Mouse (Mus musculus): ENCODE measurements around the gene Foxp4. TPM values are rescaled to one million over a fixed set of nuclear protein-coding genes. Genes with fewer than 3 reads are reported as not detected.

The Foxp4 gene
- total RNA-seq, 2 experiments from 2014 or later = 10.2 to 16.1 TPM

DNA sequence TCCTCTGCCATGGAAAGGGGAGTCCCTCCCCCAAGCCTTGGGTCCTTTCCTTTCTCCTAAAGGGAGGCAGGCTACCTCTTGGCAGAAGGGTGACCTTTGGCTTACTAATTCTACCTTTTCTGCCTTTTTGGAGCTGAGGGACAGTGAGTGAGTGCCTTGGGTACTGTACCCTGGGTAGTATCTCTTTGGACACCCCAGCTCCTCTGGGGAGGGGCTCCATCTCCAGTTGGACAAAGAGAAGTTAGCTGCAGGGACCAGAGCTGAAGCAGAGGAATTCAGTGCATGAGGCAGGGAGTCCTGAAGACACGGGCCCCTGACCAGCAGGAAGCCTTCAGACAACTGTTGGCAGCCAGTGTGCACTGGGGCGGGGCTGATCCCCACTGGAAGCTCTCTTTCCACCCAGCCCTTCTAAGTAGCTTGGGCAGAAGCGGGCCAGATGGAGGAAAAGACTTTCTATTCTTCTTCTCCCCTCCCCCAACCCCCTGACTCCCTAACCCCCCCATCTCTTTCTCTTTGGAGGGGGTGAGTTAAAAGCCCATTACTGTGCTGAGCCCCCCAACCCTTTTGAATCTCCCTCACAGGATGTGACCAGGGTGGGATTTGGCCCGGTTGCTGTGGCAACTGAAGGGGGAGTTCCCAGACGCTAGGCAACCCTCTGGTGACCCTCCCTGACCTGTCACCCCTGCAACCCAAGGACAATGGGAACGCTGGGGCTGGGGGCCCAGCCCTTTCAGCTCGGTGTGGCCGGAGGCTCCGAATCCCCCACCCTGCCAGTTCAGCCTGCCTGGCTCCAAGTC, 26.3 kb downstream of the Foxp4 start:
- DNase-seq = peak; percentile 54

DNA sequence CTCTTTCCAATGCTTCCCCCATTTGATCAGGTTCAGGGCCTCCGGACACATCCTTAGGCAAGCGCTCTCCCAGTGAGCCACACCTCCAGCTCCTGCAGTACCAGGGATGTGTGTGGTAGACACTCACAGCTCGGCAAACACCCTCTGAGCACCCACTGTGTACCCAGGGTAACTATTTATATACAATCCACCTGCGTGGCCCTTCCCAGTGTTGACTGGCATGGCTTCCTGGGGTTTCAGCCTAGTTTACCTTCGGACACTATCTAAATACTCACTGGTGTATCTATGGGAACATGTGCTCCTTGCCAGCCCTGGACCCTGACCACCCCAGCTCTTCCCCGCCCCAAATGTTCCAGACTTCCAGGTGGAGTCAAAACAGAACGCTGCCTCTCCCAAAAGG, 34.7 kb downstream of the Foxp4 start:
- DNase-seq = no peak

DNA sequence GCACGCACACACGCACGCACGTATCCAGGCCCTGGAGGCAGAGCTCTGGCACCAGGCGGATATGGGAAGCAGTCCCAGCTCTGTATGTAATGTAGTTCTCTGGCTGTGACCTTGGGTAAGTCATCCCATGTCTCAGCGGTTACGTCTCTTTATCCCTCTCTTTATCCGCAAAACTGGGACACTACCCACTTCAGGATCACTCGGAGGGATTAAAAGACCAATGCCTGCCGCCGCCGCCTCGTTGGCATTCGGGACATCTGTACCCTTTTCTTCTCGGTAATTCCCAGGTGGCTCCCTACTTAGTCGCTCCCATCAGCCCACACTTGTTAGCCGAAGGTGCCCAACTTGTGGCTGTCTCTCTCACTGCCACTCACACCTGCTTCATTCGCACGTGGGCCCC, 35.2 kb downstream of the Foxp4 start:
- no peak for DNase-seq

DNA sequence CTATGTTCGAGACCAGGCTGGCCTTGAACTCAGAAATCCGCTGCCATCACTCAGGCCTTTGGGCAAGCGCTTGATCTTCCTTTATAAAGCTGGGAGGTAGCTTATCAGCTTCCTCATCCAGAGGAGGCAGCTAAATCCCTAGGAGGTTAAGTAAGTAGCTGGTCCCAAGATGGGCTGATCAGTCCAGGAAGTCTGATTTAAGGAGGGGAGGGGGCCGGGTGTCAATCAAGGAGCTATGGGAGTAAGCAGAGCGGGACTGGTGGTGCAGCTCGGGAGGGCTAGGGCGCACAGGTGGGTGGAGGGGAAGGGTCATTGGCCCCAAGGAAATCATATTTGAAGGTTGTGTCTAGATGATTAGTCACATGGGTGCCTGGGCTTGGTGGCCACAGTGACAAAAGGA, 35.8 kb downstream of the Foxp4 start:
- no peak for DNase-seq

DNA sequence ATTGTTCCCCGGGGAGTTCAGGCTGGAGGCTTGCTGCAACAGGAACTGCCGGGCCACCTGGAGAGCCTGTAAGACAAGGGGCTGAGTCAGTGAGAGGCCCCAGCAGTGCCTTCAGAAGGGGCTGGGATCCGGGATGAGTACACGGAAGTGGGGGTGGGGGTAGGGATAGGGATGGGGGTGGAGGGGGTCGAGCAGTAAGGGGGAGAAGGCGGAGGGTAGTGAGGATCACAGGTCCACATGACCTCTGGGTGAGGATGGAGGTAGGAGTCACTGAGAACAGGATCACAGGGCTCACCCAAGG, 36.3 kb downstream of the Foxp4 start:
- no peak for DNase-seq

DNA sequence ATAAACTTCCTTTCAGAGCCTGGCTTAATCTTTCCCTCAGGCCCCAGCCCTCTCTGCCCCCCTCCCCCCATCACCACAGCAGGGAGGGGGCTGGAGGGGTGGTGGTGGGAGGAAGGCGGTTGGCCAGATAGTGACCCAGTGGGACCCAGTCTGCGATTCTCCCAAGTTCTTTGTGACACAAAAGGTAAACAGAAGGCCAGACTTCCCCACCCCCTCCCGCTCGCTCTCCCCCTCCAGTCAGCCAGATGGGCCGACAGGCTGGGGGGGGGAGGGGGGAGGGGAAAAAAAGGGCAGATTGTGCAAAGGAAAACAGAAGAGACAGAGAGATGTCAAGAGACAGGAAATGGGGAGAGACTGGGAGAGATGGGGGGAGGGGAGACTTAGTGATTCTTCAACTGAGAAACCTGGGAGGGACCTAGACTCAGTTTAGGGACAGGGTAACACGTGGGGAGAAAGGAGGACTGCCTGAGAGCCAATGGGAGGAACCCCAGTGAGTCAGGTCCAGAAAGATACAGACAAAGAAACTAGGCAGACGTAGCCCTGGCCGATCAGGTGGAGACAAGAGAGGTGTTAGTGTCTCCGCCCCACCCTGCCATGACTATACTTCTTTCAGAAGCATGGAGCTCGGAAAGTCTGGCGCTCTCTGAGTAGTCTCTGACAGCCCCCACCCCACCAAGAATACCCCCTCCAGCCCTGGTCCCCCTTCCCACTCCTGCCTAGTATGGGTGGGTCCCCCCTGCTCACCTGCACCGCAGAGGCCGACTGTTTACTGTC, 36.9 kb downstream of the Foxp4 start:
- no peak for DNase-seq

DNA sequence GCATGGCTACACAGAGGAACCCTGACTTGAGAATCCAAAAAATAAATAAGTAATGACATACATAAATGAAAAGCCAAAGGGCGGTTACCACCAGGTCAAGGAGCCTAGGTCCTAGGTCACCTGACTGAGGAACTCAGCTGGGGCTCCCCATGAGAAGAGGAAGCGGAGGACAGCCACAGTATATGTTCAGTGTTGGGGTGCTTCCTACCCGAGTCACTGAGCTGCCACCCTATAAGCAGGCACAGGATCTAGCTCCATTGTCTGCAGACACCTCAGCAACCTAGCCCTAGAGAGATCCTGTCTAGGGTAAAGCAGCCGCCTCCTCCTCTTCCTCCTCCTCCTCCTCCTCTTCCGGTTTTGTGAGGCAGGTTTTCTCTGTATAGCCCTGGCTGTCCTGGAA, 41.3 kb downstream of the Foxp4 start:
- no peak for DNase-seq

DNA sequence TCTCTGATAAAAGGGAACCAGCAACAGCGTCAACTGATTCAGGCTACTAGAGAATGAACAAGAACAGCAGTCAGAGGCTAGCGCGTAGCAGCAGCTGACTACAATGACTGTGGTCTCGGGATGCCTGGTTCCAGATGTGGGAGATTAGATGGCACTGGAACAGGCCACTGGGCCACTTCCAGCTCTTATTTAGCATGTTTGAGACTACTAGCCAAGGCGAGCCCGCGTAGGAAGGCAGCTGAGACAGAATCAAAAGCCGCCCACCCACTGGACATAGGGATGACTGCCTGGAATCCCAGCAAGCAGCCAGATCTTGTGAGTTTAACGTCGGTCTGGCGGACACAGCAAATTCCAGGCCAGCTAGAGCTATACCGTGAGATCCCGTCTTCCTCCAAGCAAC, 43.1 kb downstream of the Foxp4 start:
- DNase-seq = no peak

DNA sequence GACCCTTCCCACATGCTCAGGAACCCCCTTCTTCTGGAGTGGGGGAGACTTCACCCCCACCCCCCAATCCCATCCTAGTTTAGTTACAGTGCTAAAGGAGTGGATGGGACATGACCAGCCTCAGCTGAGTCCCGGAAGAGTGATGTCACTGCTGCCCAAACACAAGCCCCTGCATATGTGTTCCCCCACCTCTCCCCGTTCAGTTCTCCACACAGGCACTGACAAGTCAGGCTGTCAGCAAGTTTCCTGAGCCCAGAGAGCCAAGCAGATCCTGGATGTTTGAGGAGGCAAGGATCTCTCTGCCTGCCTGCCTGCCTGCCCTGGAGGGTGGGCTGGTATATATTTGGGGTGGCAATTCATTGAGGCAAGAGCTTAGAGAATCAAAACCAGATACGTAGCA, 45.2 kb downstream of the Foxp4 start:
- DNase-seq = no peak

DNA sequence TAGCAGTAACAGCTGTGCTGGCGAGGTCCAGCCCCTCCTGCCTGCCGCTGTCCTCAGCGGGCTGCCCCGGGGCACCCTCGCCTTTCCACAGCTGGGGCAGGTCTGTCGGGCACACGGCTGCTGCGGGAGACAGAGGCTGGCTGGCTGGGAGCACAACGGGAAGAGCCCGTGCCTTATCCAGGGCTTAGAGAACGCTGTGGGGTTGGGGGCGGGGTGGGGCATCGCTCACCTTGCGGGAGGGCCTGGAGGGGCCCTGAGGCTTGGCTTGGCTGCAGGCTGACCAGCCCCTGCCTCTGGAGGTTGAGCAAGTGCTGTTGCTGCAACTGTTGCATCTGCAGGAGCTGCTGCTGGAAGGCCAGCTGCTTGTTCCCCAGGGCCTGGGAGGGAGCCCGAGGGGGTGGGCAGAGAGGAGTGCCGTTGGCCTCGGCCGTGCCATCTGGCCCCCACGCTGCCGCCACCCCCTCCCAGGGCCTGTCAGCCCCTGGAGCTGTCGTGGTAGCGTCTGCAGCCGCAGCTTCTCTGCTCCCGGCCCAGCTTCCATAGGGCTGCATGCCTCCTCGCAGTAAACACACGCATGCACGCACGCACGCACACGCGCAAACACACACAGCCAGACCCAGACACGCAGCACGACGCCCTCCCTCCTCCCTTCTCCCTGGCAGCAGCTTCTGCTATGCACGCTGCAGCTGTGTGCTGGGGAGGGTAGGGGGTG, 45.9 kb downstream of the Foxp4 start:
- DNase-seq = peak; percentile 47

DNA sequence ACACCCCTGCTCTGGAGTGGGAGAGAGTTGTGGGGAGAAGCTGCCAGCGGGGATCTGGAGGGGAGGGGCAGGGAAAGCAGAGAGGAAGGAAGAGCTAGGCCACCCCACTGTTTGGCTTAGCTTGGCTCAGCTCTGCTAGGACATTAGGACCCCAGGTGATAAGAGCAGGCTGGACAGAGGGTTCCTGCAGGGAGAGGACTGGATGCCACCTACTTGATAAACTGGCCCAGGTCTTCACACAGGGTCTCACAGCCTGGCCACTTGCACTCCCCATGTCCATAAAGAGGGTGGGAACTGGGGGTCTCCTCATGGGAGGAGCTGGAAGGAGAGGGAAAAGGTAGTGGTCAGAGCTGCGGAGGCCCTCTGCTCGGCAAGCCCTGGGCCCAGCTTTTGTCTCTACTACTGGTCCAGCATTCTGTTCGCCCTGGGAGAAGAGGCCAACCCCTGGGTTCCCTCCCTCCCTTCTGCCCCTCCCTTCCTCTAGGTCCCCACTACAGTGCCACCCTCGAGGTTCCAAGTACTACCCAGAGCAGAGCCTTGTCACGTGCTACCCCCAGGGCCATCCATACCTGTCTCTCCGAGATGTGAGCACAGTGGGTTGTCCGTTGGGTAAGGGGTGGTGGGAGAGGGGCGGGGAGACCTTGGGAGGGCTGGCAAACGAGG, 46.6 kb downstream of the Foxp4 start:
- DNase-seq = no peak

DNA sequence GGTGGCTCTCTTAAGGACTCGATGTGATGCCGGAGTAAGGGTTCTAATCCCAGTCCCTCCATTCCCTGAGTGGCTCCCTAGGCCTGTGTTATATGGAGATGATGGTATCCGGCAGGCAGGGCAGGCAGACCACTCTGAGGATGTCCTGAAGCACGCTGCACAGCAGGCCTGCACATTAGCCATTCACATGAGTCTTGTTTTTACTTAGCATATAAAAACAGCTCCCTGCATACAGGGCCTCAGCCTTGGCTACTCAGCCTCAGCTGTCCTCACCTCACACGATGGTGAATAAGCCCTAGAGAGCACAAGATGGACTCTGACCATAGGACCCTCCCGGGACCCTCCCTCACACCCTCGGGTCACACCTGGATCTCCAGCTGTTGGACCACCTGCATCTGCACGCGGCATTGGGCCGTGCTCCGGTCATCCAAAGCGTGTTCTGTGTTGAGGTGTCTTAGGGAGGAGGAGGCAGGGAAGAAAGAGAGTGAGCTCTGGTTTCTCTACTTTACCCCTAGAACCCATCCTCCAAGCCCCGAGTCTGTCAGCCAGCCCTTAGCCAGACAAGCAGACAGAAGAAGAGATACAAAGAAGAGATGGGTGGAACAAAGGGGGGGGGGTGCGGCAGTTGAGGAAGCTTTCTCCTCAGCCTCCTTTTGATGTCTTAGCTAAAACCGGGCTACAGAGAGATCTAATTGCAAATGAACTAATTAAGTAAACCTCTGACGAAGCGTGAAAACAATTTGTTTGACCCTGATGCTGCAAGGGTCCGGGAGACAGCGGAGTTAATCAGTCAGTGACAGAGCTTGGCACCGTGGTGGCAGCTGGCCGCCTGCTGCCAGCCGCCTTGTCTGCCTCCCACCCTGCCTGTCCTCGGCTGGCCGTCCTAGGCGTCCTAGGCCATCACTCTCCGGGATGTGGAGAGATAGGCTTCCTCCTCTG, 47.4 kb downstream of the Foxp4 start:
- DNase-seq = no peak

DNA sequence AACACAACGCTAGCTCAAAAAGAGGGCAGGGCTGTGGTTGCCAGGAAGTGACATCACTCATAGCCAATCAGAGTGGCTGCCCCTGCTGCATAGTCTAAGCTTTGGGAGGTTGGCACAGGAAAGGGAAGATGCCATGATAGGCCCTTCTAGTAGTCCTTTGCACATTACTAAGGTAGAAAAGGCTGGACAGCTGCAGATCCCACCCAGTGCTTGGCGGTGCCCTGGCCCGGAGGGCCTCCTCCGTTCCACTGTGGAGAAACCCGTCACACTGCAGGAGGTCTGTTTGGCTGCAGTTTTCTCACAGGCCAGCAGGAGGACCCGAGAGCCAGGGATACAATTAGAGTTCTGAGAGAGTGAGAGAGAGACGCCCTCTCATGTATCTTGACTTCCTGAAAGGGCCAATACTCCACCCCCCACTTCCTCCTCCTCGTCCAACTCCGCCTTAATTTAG, 51.1 kb downstream of the Foxp4 start:
- peak; percentile 78 for DNase-seq

DNA sequence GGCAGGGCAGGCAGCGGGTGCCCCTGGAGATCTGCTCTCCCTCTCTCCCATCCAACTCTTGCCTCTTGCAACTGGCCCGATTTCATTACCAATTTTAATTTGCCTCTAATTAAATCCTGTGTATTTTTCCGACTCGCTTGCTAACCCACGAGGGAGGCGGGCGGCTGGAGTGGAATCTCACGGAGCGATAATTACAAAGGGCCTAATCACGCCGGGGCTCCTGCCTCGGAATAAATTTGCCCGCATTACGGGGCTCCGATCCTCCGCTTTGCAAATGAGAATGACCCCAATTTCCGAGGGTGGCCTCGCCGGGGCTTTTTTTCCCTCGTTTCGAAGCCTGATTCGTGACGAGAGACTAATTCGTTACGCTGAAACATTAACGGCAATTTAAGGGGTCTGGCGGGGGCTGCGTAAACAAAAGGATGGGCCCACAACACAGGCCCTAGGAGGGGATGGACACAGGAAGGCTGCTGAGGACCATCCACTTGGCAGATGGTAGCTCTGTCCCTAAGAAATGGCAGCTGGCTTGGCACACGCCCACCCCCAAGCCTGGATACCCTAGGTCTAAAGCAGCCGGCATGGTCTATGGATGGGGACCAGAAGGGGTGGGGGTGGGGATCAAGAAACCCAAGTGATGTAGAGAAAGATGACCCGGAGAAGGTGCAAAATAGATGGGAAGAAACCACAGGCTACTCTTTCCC, 52.0 kb downstream of the Foxp4 start:
- no peak for DNase-seq

DNA sequence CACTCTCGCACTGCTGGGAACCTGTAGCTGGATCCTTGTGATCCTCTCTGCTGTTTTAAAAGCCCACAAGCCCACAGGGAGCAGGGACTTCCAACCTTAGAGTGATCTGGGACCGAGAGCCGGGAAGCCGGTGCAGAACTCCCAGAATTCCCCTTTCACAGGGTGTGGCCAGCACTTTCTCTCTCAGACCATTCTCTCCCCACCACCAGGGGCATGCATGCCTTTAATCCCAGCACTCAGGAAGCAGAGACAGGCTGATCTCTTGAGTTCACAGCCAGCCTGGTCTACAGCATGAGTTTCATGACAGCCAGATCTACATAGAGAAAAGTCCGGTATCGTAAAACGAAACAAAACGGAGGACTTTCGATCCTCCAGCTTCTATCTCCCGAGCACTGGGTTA, 54.6 kb downstream of the Foxp4 start:
- no peak for DNase-seq

DNA sequence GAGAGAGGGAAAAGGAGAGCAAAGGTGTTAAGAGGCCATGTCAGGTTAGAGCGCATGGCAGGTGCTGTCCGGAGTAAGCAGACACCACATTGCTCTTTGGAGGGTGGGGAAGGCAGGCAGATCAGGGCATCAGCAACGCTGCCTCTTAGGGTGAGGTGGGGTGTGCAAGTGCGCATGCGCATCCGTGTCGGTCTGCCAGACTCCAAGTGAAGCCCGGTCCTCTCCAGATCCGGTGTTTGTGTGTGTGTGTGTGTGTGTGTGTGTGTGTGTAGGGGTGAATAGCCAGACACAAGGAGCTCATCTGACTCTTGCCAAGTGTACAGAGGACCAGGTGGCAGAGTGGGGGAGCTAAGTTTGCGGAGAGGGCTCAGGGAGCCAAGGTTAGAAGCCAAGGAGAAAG, 58.4 kb downstream of the Foxp4 start:
- DNase-seq = no peak

DNA sequence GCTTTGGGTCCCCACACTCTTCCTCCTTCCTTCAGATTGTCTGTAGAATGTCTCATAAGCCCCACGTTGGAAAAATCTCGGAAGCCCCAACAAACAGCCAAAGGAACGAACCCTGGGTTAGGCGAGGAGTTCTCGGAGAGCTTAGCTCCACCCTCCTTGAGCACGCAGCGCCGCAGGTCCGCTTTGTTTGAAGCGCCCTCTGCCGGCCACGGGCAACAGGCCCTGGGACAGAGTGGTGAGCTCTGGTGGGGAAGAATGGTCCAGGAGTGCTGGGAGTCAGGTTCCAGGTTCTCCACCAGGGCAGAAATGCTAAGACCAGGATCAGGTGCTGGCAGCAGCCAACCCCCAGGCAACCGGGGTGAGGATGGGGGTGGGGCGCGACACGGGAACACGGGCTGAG, 59.9 kb downstream of the Foxp4 start:
- peak; percentile 95 for DNase-seq

DNA sequence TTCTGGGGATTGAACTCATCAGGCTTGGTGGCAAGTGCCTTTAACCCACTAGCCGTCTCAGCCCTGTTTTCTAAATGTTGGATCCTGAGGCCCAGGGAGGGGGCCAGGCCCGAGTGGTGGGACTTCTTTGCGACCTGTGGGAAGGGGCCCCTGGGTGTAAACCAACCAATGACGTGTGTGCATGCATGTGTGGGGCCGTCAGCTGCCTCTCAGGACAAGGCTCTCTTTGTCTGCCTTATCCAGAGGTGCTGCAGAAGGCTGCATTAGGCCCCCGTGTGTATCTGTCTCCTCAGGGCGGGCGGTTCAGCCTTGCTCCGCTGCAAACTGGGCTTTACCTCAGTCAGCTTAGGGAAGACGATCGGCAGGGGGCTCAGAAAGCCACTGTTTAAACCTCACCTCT, 61.0 kb downstream of the Foxp4 start:
- DNase-seq = no peak

DNA sequence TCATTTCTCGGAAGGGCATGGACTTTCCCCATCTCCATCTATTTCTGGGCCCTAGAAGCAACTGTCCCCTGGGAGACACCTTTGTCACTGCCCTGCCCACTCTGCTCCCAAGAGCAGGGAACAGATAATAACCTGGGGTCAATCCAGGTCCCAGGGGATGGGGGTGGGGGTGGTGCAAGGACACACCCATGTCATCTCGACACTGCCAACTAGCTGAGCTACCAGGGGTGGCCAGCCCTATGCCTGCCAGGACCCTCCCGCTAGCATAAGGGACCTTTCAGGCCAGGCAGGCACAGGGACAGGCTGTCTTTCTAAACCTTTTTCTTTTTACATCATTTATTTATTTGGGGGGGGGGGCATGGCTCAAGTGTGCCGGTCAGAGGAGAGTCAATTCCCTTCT, 61.4 kb downstream of the Foxp4 start:
- no peak for DNase-seq

DNA sequence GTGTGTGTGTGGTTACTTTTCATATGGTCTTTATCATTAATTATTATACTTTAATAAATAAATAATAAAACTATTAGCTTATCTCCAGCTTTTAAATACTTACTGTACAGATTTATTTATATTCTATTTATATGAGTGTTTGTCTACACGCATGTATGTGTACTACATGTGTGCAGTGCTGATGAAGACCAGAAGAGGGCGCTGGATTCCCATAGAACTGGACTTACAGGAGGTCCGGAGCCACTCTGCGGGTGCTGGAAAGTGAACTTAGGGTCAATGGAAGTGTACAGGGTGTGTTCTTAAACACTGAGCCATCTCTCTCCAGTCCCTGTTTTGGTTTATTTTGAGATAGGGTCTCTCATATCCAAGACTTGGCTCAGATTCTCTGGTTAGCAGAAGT, 68.9 kb downstream of the Foxp4 start:
- DNase-seq = no peak

DNA sequence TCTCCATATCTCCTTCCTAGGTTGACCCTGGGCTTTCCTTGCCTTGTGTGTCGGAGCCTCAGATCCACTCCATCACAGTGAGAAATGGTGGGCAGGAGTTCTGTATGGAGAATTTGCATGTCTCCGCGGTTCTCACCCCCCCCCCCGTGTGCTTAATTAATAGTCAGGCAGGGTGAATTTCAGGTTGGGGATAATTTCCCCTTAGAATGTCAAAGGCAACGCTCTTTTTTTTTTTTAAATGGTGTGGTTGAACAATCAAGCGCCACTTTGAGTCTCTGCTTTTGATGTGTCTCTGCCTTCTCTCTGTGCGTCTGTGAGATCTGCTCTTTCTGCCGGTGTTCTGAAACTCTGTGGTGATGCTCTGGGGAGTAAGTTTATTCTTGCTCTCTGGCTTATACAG, 69.5 kb downstream of the Foxp4 start:
- no peak for DNase-seq

All from gastrocnemius, postnatal 10 days (tissue).